Mouse (Mus musculus): ENCODE results near the gene Asic2. TPM values are rescaled to one million over a fixed set of nuclear protein-coding genes. Genes with fewer than 3 reads are reported as not detected.
"Not testable (repeated sequence)": the region's sequence is repeated elsewhere in the genome, so short reads cannot be mapped to it uniquely, and the experiment has no call there.

Gene Asic2
- polyA plus RNA-seq, 1 experiment from 2014 or later: 3.1 TPM

- no peak for ATAC-seq (ENCODE audit: low FRiP score, low read depth)
- no peaks in the 10 kb centered on the region for H3K27me3 ChIP-seq
Measured at GRCm38 (mm10) chr11:81385547-81385946, 582.7 kb downstream of the Asic2 start.

GRCm38 (mm10) chr11:81374841-81375240, 593.4 kb downstream of the Asic2 start:
- peaks cover 6% of the 10 kb centered on the region for H3K4me1 ChIP-seq
- no peak for ATAC-seq (ENCODE audit: low FRiP score, low read depth)

More at GRCm38 (mm10) chr11:81385547-81385946, 582.7 kb downstream of the Asic2 start:
- Histone ChIP-seq H3K27ac (replicated peaks) (no peak overlapping the region), H3K4me2 (replicated peaks) (no peak overlapping the region), H3K36me3 (no peaks in the 10 kb centered on the region), H3K9me3 (no peaks in the 10 kb centered on the region), H3K9ac (replicated peaks) (no peak overlapping the region), H3K4me3 (no peak overlapping the region), H3K4me1 (peaks cover 7% of the 10 kb centered on the region; the same call in 1 of the 2 replicates)

GRCm38 (mm10) chr11:81374003-81374710, 594.1 kb downstream of the Asic2 start:
- ATAC-seq (ENCODE audit: low FRiP score, low read depth): no peak
- WGBS: 81% methylated on average over 8 of the region's 8 CpGs
- Histone ChIP-seq H3K36me3 (no peaks in the 10 kb centered on the region), H3K27me3 (peaks cover 6% of the 10 kb centered on the region), H3K9ac (replicated peaks) (no peak overlapping the region), H3K9me3 (no peaks in the 10 kb centered on the region), H3K4me1 (peaks cover 12% of the 10 kb centered on the region), H3K27ac (replicated peaks) (no peak overlapping the region), H3K4me3 (no peak overlapping the region), H3K4me2 (replicated peaks) (no peak overlapping the region)

More at GRCm38 (mm10) chr11:81374841-81375240, 593.4 kb downstream of the Asic2 start:
- Histone ChIP-seq H3K9me3 (no peaks in the 10 kb centered on the region), H3K36me3 (no peaks in the 10 kb centered on the region), H3K27me3 (peaks cover 6% of the 10 kb centered on the region), H3K9ac (replicated peaks) (no peak overlapping the region), H3K4me2 (replicated peaks) (no peak overlapping the region), H3K27ac (replicated peaks) (no peak overlapping the region), H3K4me3 (no peak overlapping the region)

- H3K27me3 ChIP-seq: peaks cover 8% of the 10 kb centered on the region
- no peak overlapping the region for H3K4me2 ChIP-seq (replicated peaks)
- H3K4me1 ChIP-seq: peaks cover 13% of the 10 kb centered on the region
- H3K36me3 ChIP-seq: no peaks in the 10 kb centered on the region
- no peak overlapping the region for H3K27ac ChIP-seq (replicated peaks)
- WGBS: 79% methylated on average over 8 of the region's 8 CpGs
- ATAC-seq (ENCODE audit: low FRiP score, low read depth): no peak
- H3K4me3 ChIP-seq: no peak overlapping the region
- no peaks in the 10 kb centered on the region for H3K9me3 ChIP-seq
- H3K9ac ChIP-seq (replicated peaks): no peak overlapping the region
Measured at GRCm38 (mm10) chr11:81371545-81371944, 596.7 kb downstream of the Asic2 start.

- Histone ChIP-seq H3K27ac (replicated peaks) (no peak overlapping the region), H3K9me3 (no peaks in the 10 kb centered on the region), H3K9ac (replicated peaks) (no peak overlapping the region), H3K4me2 (replicated peaks) (no peak overlapping the region), H3K4me1 (peaks cover 13% of the 10 kb centered on the region), H3K27me3 (peaks cover 11% of the 10 kb centered on the region), H3K36me3 (no peaks in the 10 kb centered on the region), H3K4me3 (no peak overlapping the region)
- no peak for ATAC-seq (ENCODE audit: low FRiP score, low read depth)
- WGBS: 38% methylated on average over 8 of the region's 8 CpGs
Measured at GRCm38 (mm10) chr11:81370426-81370810, 597.8 kb downstream of the Asic2 start.

GRCm38 (mm10) chr11:81369497-81370425, 598.5 kb downstream of the Asic2 start:
- Histone ChIP-seq H3K27me3 (peaks cover 11% of the 10 kb centered on the region), H3K27ac (replicated peaks) (no peak overlapping the region), H3K4me2 (replicated peaks) (no peak overlapping the region), H3K9me3 (no peaks in the 10 kb centered on the region), H3K4me1 (peaks cover 13% of the 10 kb centered on the region), H3K4me3 (no peak overlapping the region), H3K9ac (replicated peaks) (no peak overlapping the region), H3K36me3 (no peaks in the 10 kb centered on the region)
- ATAC-seq (ENCODE audit: low FRiP score, low read depth): no peak
- 37% methylated on average over 10 of the region's 10 CpGs for WGBS

GRCm38 (mm10) chr11:81364442-81364841, 603.8 kb downstream of the Asic2 start:
- ATAC-seq (ENCODE audit: low FRiP score, low read depth): no peak
- H3K4me2 ChIP-seq (replicated peaks): no peak overlapping the region
- H3K9me3 ChIP-seq: no peaks in the 10 kb centered on the region
- no peak overlapping the region for H3K27ac ChIP-seq (replicated peaks)
- peaks cover 5% of the 10 kb centered on the region for H3K27me3 ChIP-seq
- WGBS: 96% methylated on average over 3 of the region's 3 CpGs
- H3K4me3 ChIP-seq: no peak overlapping the region
- no peak overlapping the region for H3K9ac ChIP-seq (replicated peaks)
- no peaks in the 10 kb centered on the region for H3K36me3 ChIP-seq
- H3K4me1 ChIP-seq: peaks cover 3% of the 10 kb centered on the region; the same call in 1 of the 2 replicates

GRCm38 (mm10) chr11:81362461-81362860, 605.8 kb downstream of the Asic2 start:
- no peak overlapping the region for H3K4me2 ChIP-seq (replicated peaks)
- WGBS: 79% methylated on average over 3 of the region's 3 CpGs
- no peaks in the 10 kb centered on the region for H3K4me1 ChIP-seq
- no peak overlapping the region for H3K27ac ChIP-seq (replicated peaks)
- H3K9me3 ChIP-seq: no peaks in the 10 kb centered on the region
- H3K9ac ChIP-seq (replicated peaks): no peak overlapping the region
- H3K36me3 ChIP-seq: no peaks in the 10 kb centered on the region
- ATAC-seq (ENCODE audit: low FRiP score, low read depth): no peak
- H3K27me3 ChIP-seq: peaks cover 5% of the 10 kb centered on the region
- no peak overlapping the region for H3K4me3 ChIP-seq

GRCm38 (mm10) chr11:81361040-81361439, 607.2 kb downstream of the Asic2 start:
- H3K36me3 ChIP-seq: no peaks in the 10 kb centered on the region
- no peak overlapping the region for H3K27ac ChIP-seq (replicated peaks)
- no peak overlapping the region for H3K4me3 ChIP-seq
- no peaks in the 10 kb centered on the region for H3K4me1 ChIP-seq
- H3K27me3 ChIP-seq: no peaks in the 10 kb centered on the region
- no peak overlapping the region for H3K9ac ChIP-seq (replicated peaks)
- ATAC-seq (ENCODE audit: low FRiP score, low read depth): no peak
- no peak overlapping the region for H3K4me2 ChIP-seq (replicated peaks)
- WGBS: 87% methylated on average over 4 of the region's 4 CpGs
- H3K9me3 ChIP-seq: no peaks in the 10 kb centered on the region

GRCm38 (mm10) chr11:81350498-81350897, 617.8 kb downstream of the Asic2 start:
- H3K9ac ChIP-seq (replicated peaks); H3K27ac ChIP-seq (replicated peaks); H3K9me3 ChIP-seq; H3K4me1 ChIP-seq; H3K27me3 ChIP-seq; H3K4me3 ChIP-seq; H3K4me2 ChIP-seq (replicated peaks); H3K36me3 ChIP-seq; ATAC-seq (ENCODE audit: low FRiP score, low read depth): not testable (repeated sequence)
- 80% methylated on average over 6 of the region's 6 CpGs for WGBS

- WGBS: 78% methylated on average over 2 of the region's 2 CpGs
- Histone ChIP-seq H3K4me1 (peaks cover 9% of the 10 kb centered on the region), H3K27ac (replicated peaks) (no peak overlapping the region), H3K36me3 (no peaks in the 10 kb centered on the region), H3K9ac (replicated peaks) (no peak overlapping the region), H3K9me3 (no peaks in the 10 kb centered on the region), H3K4me3 (no peak overlapping the region), H3K4me2 (replicated peaks) (no peak overlapping the region), H3K27me3 (peaks cover 16% of the 10 kb centered on the region; the same call in 1 of the 2 replicates)
- ATAC-seq (ENCODE audit: low FRiP score, low read depth): no peak
Measured at GRCm38 (mm10) chr11:81331977-81332376, 636.3 kb downstream of the Asic2 start.

- peaks cover 9% of the 10 kb centered on the region for H3K4me1 ChIP-seq
- no peak for ATAC-seq (ENCODE audit: low FRiP score, low read depth)
- peaks cover 16% of the 10 kb centered on the region; the same call in 1 of the 2 replicates for H3K27me3 ChIP-seq
- H3K4me3 ChIP-seq: no peak overlapping the region
- H3K9me3 ChIP-seq: no peaks in the 10 kb centered on the region
- no peak overlapping the region for H3K9ac ChIP-seq (replicated peaks)
- H3K27ac ChIP-seq (replicated peaks): no peak overlapping the region
- H3K36me3 ChIP-seq: no peaks in the 10 kb centered on the region
- no peak overlapping the region for H3K4me2 ChIP-seq (replicated peaks)
- 88% methylated on average over 3 of the region's 3 CpGs for whole genome bisulfite sequencing
Measured at GRCm38 (mm10) chr11:81330982-81331381, 637.3 kb downstream of the Asic2 start.
